Mouse (Mus musculus) heart, adult 2 months (tissue): ENCODE measurements at regions not wholly inside any gene's neighbourhood (a gene's known extent, or its start where the extent isn't known, plus 50 kb on each side); places are given as distances from the start of the nearest gene placed in this dataset.

Experiments
- CTCF ChIP-seq: fragments of 200-600 bp; IDR thresholded peaks from 2 replicates; pipeline ENCODE4 v1.8.1; 2022; ENCODE audit warnings: antibody characterized with exemption, mild to moderate bottlenecking, moderate library complexity
- POLR2A ChIP-seq: fragments of 200-500 bp; IDR thresholded peaks from 2 replicates; pipeline ENCODE4 v1.6.1; 2011; ENCODE audit warnings: mild to moderate bottlenecking, low read depth, low read length, control low read depth; ENCODE audit not compliant: insufficient read depth

DNA sequence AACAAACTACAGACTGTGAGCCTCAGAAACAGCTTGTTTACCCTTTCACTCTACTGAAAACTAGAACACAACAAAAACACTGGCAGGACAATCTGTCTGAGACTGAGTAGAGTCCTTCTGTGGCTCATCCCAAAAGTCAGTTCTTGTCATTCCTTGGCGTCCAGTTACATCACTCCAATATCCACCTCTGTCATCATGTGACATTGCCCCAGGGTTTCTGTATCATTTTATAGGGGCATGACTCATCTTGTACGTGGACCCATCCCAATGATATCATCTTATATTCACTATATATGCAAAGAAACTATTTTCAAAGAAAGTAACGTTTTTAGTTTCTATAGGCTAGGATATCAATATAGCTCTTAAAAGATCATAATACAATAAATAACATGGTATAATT is 152.3 kb downstream of the Dkk2 start:
- no peak for TF ChIP-seq CTCF
- TF ChIP-seq POLR2A: no peak
